Mouse (Mus musculus) natural killer cell, adult 2 months (primary cell): ENCODE results near the gene Idua.

ENCODE experiments used
- DNase-seq, 2 experiments: peaks; one replicate each; pipeline ENCODE4 v3.0.0; 2022; ENCODE audit warnings: low spot score in 2 of 2

Idua gene

GRCm38 (mm10) chr5:108719761-108720160 is 59.6 kb downstream of the Idua start:
- DNase-seq = no peak

- no peak for DNase-seq
These were observed 63.9 kb downstream of the Idua start for GRCm38 (mm10) chr5:108724006-108724405.

GRCm38 (mm10) chr5:108726557-108727248 is 66.6 kb downstream of the Idua start:
- DNase-seq = peak; percentile 9 to 28

- no peak for DNase-seq
These were observed 67.3 kb downstream of the Idua start for GRCm38 (mm10) chr5:108727425-108727824.
